Mouse (Mus musculus) MEL (cell line): ENCODE measurements around the gene Atf7. TPM values are rescaled to one million over a fixed set of nuclear protein-coding genes. Genes with fewer than 3 reads are reported as not detected.

Experiments used
- DNase-seq: peaks from one replicate; pipeline ENCODE4 v3.0.0; 2011; ENCODE audit warnings: low read depth, low spot score
- H3K27ac ChIP-seq: 2 replicates; pipeline ENCODE4 v1.5.1; 2012; ENCODE audit warnings: low read depth, mild to moderate bottlenecking, control low read depth, low read length, moderate library complexity; ENCODE audit not compliant: control insufficient read depth
- H3K27me3 ChIP-seq, 2 experiments: fragments of 150-350 bp in 1 of 2; sonication (generic) in 1 of 2; 2 replicates each; pipeline ENCODE4 v1.6.1; 2012; ENCODE audit warnings: low read length in 2 of 2, mild to moderate bottlenecking in 2 of 2, improper control_type of control experiment in 1 of 2, moderate library complexity in 1 of 2; ENCODE audit not compliant: insufficient read depth in 2 of 2, control insufficient read depth in 1 of 2
- H3K36me3 ChIP-seq, 2 experiments: 2 replicates each; pipeline ENCODE4 v1.6.1; 2012 to 2014; ENCODE audit warnings: low read length in 2 of 2, improper control_type of control experiment in 1 of 2, inconsistent platforms in 1 of 2, mild to moderate bottlenecking in 1 of 2; ENCODE audit not compliant: insufficient read depth in 2 of 2, control insufficient read depth in 1 of 2
- H3K4me1 ChIP-seq, 2 experiments: fragments of 150-350 bp in 1 of 2; sonication (generic) in 1 of 2; 2 replicates each; pipeline ENCODE4 v1.6.1; 2012; ENCODE audit warnings: low read length in 2 of 2, improper control_type of control experiment in 1 of 2, mild to moderate bottlenecking in 1 of 2; ENCODE audit not compliant: insufficient read depth in 2 of 2, control insufficient read depth in 1 of 2
- H3K4me3 ChIP-seq, 2 experiments: fragments of 150-350 bp in 1 of 2; sonication (generic) in 1 of 2; 2 replicates each; pipeline ENCODE4 v1.5.1; 2012; ENCODE audit warnings: low read depth in 2 of 2, low read length in 2 of 2, mild to moderate bottlenecking in 2 of 2, moderate library complexity in 2 of 2, control low read depth in 1 of 2, improper control_type of control experiment in 1 of 2; ENCODE audit not compliant: control insufficient read depth in 1 of 2, insufficient read depth in 1 of 2
- H3K79me2 ChIP-seq: 2 replicates; pipeline ENCODE4 v1.6.1; 2012; ENCODE audit warnings: mild to moderate bottlenecking, low read length, moderate library complexity; ENCODE audit not compliant: control insufficient read depth, poor library complexity, insufficient read depth
- H3K9ac ChIP-seq: 2 replicates; pipeline ENCODE4 v1.6.1; 2012; ENCODE audit warnings: low read depth, mild to moderate bottlenecking, control low read depth, low read length, moderate library complexity; ENCODE audit not compliant: control insufficient read depth, poor library complexity, severe bottlenecking
- H3K9me3 ChIP-seq: fragments of 150-350 bp; sonication (generic); replicated peaks from 2 replicates; pipeline ENCODE4 v1.6.1; 2012; ENCODE audit warnings: mild to moderate bottlenecking, low read length, improper control_type of control experiment, moderate library complexity; ENCODE audit not compliant: insufficient read depth
- CHD2 ChIP-seq: IDR thresholded peaks from 2 replicates; pipeline ENCODE4 v1.6.1; 2011; ENCODE audit warnings: low read length, improper control_type of control experiment
- EP300 ChIP-seq, 2 experiments: IDR thresholded peaks; 2 replicates each; pipeline ENCODE4 v1.6.1; 2011; ENCODE audit warnings: improper control_type of control experiment in 2 of 2, low read length in 2 of 2, low read depth in 1 of 2, mild to moderate bottlenecking in 1 of 2
- ETS1 ChIP-seq: IDR thresholded peaks from 2 replicates; pipeline ENCODE4 v1.6.1; 2012; ENCODE audit warnings: low read depth, mild to moderate bottlenecking, inconsistent platforms, low read length, improper control_type of control experiment, moderate library complexity
- GABPA ChIP-seq: IDR thresholded peaks from 2 replicates; pipeline ENCODE4 v1.6.1; 2012; ENCODE audit warnings: low read depth, mild to moderate bottlenecking, inconsistent platforms, low read length, improper control_type of control experiment, moderate library complexity
- GATA1 ChIP-seq: IDR thresholded peaks from 2 replicates; pipeline ENCODE4 v1.6.1; 2011; ENCODE audit warnings: low read depth, low read length, improper control_type of control experiment
- KAT2A ChIP-seq: conservative IDR thresholded peaks from 2 replicates; pipeline ENCODE4 v1.6.1; 2012; ENCODE audit warnings: low read depth, low read length, improper control_type of control experiment, inconsistent platforms
- MAFK ChIP-seq: IDR thresholded peaks from 2 replicates; pipeline ENCODE4 v1.6.1; 2011; ENCODE audit warnings: low read depth, mild to moderate bottlenecking, low read length, improper control_type of control experiment, borderline replicate concordance
- MAZ ChIP-seq: IDR thresholded peaks from 2 replicates; pipeline ENCODE4 v1.6.1; 2012; ENCODE audit warnings: low read depth, mild to moderate bottlenecking, inconsistent platforms, low read length, improper control_type of control experiment
- MXI1 ChIP-seq: IDR thresholded peaks from 2 replicates; pipeline ENCODE4 v1.6.1; 2011; ENCODE audit warnings: mild to moderate bottlenecking, low read depth, low read length, improper control_type of control experiment
- MYB ChIP-seq: IDR thresholded peaks from 2 replicates; pipeline ENCODE4 v1.6.1; 2011; ENCODE audit warnings: mild to moderate bottlenecking, low read depth, low read length, improper control_type of control experiment
- MYC ChIP-seq: IDR thresholded peaks from 2 replicates; pipeline ENCODE4 v1.6.1; 2011; ENCODE audit warnings: low read depth, mild to moderate bottlenecking, low read length, improper control_type of control experiment, moderate library complexity
- NELFE ChIP-seq: IDR thresholded peaks from 2 replicates; pipeline ENCODE4 v1.6.1; 2011; ENCODE audit warnings: low read depth, low read length, improper control_type of control experiment
- POLR2AphosphoS2 ChIP-seq: IDR thresholded peaks from 2 replicates; pipeline ENCODE4 v1.6.1; 2011; ENCODE audit warnings: low read length, improper control_type of control experiment
- POLR2AphosphoS5 ChIP-seq: IDR thresholded peaks from 2 replicates; pipeline ENCODE4 v1.6.1; 2012; ENCODE audit warnings: low read depth, borderline replicate concordance, mild to moderate bottlenecking, inconsistent platforms, low read length, moderate library complexity, mixed read lengths
- RAD21 ChIP-seq: IDR thresholded peaks from 2 replicates; pipeline ENCODE4 v1.6.1; 2011; ENCODE audit warnings: mild to moderate bottlenecking, low read depth, low read length, improper control_type of control experiment
- RCOR1 ChIP-seq: IDR thresholded peaks from 2 replicates; pipeline ENCODE4 v1.6.1; 2012; ENCODE audit warnings: low read depth, mild to moderate bottlenecking, inconsistent platforms, low read length, improper control_type of control experiment
- TAL1 ChIP-seq: IDR thresholded peaks from 2 replicates; pipeline ENCODE4 v1.6.1; 2012; ENCODE audit warnings: mild to moderate bottlenecking, inconsistent platforms, low read length, moderate library complexity, mixed read lengths
- TBP ChIP-seq: IDR thresholded peaks from 2 replicates; pipeline ENCODE4 v1.8.0; 2011; ENCODE audit warnings: low read depth, low read length, improper control_type of control experiment
- TCF12 ChIP-seq: IDR thresholded peaks from 2 replicates; pipeline ENCODE4 v1.6.1; 2014; ENCODE audit warnings: low read depth, mild to moderate bottlenecking, inconsistent platforms, low read length, improper control_type of control experiment, moderate library complexity
- UBTF ChIP-seq: IDR thresholded peaks from 2 replicates; pipeline ENCODE4 v1.6.1; 2012; ENCODE audit warnings: low read depth, mild to moderate bottlenecking, inconsistent platforms, low read length, improper control_type of control experiment, moderate library complexity, borderline replicate concordance; ENCODE audit not compliant: insufficient read depth
- USF1 ChIP-seq: IDR thresholded peaks from 2 replicates; pipeline ENCODE4 v1.6.1; 2014; ENCODE audit warnings: low read depth, mild to moderate bottlenecking, inconsistent platforms, low read length, improper control_type of control experiment, moderate library complexity
- USF2 ChIP-seq, 2 experiments: IDR thresholded peaks; 2 replicates each; pipeline ENCODE4 v1.6.1; 2011 to 2012; ENCODE audit warnings: improper control_type of control experiment in 2 of 2, low read length in 2 of 2, borderline replicate concordance in 1 of 2, inconsistent platforms in 1 of 2, low read depth in 1 of 2, mild to moderate bottlenecking in 1 of 2; ENCODE audit not compliant: insufficient read depth in 1 of 2
- ZC3H11A ChIP-seq: IDR thresholded peaks from 2 replicates; pipeline ENCODE4 v1.6.1; 2012; ENCODE audit warnings: low read depth, mild to moderate bottlenecking, inconsistent platforms, low read length, improper control_type of control experiment
- ZKSCAN1 ChIP-seq: IDR thresholded peaks from 2 replicates; pipeline ENCODE4 v1.6.1; 2012; ENCODE audit warnings: low read depth, mild to moderate bottlenecking, inconsistent platforms, low read length, improper control_type of control experiment, moderate library complexity
- ZNF384 ChIP-seq: IDR thresholded peaks from 2 replicates; pipeline ENCODE4 v1.6.1; 2012; ENCODE audit warnings: low read depth, mild to moderate bottlenecking, inconsistent platforms, low read length, improper control_type of control experiment
- polyA plus RNA-seq, 2 experiments: library from polyadenylated mRNA; stranded (reverse) in 1 of 2; unstranded in 1 of 2; fragments of >175 nt in 1 of 2; fragments of >200 nt in 1 of 2; gene quantifications; 2 replicates each; pipeline versions ENCODE4 v1.2.1 to v1.2.4; 2012; ENCODE audit warnings: low replicate concordance in 2 of 2, low read depth in 1 of 2; ENCODE audit not compliant: insufficient read length in 2 of 2, insufficient read depth in 1 of 2, missing spikeins in 1 of 2
- total RNA-seq: library from RNA; depleted of rRNA; stranded (reverse); fragments of 300-350 nt; gene quantifications from 2 replicates; pipeline ENCODE4 v1.2.3, GENCODE M21; 2012

Atf7 gene
- total and polyA plus RNA-seq, 3 experiments, result 12.8 to 49.6 TPM; not detected in 1

DNA sequence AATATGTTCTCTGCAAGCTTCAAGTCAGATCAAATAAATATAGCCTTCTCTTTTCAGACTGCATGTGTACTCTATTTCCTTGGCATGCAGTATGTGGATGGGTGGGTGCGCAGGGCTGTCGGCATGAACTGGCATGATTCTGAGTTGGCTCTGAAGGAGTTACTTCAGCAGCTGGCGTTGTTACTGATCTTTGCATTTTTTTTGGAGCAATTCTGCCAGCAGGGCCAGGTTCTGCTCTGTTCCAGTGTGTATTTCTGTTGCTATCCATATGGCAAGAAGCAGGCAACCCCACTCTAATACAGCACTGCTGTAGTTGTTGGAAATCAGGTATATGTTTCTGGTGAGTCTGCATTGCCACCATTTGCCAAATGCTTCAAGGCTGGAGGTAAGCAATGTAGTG is 10.6 kb upstream of the Atf7 start:
- Histone ChIP-seq H3K27ac (no peak overlapping the region), H3K9ac (no peak overlapping the region), H3K36me3 (no peaks in the 10 kb centered on the region), H3K4me3 (no peak overlapping the region), H3K79me2 (no peaks in the 10 kb centered on the region), H3K4me1 (no peaks in the 10 kb centered on the region), H3K9me3 (no peaks in the 10 kb centered on the region), H3K27me3 (peaks cover 2% of the 10 kb centered on the region in 2 experiments)
- TF ChIP-seq ZKSCAN1, result no peak
- TF ChIP-seq MAZ, result no peak
- no peak for TF ChIP-seq ZC3H11A
- TF ChIP-seq MAFK, result no peak
- no peak for TF ChIP-seq ZNF384
- TF ChIP-seq USF1, result no peak
- TF ChIP-seq POLR2AphosphoS2, result no peak
- no peak for TF ChIP-seq EP300 (IDR thresholded peaks at IDR 0.05; ENCODE audit: low read depth in 1 of 2, low read length in 2 of 2)
- no peak for TF ChIP-seq CHD2
- DNase-seq, result no peak

DNA sequence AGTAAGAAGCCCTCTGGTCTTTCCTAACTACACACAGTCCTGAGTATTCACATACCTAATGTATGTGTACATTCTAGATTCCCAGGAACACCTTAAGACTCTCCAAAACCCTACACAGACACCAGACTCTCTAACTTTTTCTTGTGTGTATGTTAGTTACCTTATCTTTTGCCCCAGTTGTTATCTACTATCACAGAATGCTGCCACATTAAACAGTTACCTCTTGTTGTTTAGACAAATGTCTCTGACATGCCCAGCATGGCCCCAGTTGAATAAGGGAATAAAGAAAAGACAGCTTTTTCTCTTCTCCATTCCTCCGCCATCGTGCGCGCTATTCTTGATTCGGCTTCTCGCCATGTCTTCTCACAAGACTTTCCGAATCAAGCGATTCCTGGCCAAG is 9.4 kb upstream of the Atf7 start:
- H3K36me3 ChIP-seq, result no peaks in the 10 kb centered on the region
- H3K4me1 ChIP-seq, result no peaks in the 10 kb centered on the region
- H3K27ac ChIP-seq, result no peak overlapping the region
- H3K27me3 ChIP-seq, result peaks cover 2% of the 10 kb centered on the region in 2 experiments; a peak in 3 of 4 replicates
- no peak for DNase-seq
- no peak overlapping the region for H3K9ac ChIP-seq
- TF ChIP-seq POLR2AphosphoS2 (no peak), ETS1 (no peak), EP300 (IDR thresholded peaks at IDR 0.05; ENCODE audit: low read depth in 1 of 2, low read length in 2 of 2) (peak in 1 of 2 experiments; percentile 34; a peak in 1 of 4 replicates), GATA1 (peak; percentile 59), GABPA (no peak), TCF12 (peak; percentile 36; the same call in 1 of the 2 replicates)
- no peak overlapping the region for H3K4me3 ChIP-seq
- no peaks in the 10 kb centered on the region for H3K79me2 ChIP-seq
- H3K9me3 ChIP-seq, result no peaks in the 10 kb centered on the region

DNA sequence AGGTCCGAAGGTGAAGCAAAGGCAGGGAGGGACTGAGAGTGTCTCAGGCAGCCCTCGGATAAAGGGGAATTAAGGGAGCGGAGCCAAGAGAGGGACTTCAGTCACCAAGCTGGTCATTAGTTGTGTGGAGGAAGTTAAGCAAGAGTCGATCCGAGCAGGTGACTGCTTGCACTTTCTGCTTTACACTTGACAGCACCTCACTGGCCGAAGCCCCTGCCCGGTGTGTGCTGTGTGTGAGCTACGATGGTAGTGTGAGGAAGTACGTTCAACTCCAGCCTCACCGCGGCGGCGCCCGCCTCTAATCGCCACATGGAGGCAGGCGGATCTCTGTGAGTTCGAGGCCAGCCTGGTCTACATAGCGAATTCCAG is 407 bp upstream of the Atf7 start:
- no peak for DNase-seq
- Histone ChIP-seq H3K4me1 (peaks cover 11 to 15% of the 10 kb centered on the region in 2 experiments), H3K27ac (peak overlapping the region; percentile 86), H3K79me2 (peaks cover 27% of the 10 kb centered on the region), H3K27me3 (peaks cover 0 to 2% of the 10 kb centered on the region in 2 experiments; a peak in 1 of 4 replicates), H3K36me3 (peaks cover 0 to 27% of the 10 kb centered on the region in 2 experiments; a peak in 2 of 4 replicates), H3K9ac (peak overlapping the region; percentile 69), H3K9me3 (no peaks in the 10 kb centered on the region), H3K4me3 (peak overlapping the region; percentile 40 to 69)
- TF ChIP-seq TAL1 (no peak), GABPA (no peak), UBTF (no peak), USF2 (IDR thresholded peaks at IDR 0.05; ENCODE audit: borderline replicate concordance in 1 of 2, insufficient read depth in 1 of 2, low read depth in 1 of 2, low read length in 2 of 2) (no peak), MXI1 (no peak), EP300 (IDR thresholded peaks at IDR 0.05; ENCODE audit: low read depth in 1 of 2, low read length in 2 of 2) (no peak; a peak in 1 of 4 replicates), TBP (peak; percentile 44; the same call in 1 of the 2 replicates), MYC (peak; percentile 17), RAD21 (no peak), RCOR1 (no peak; the same call in 1 of the 2 replicates), TCF12 (no peak), KAT2A (no peak), NELFE (no peak; the same call in 1 of the 2 replicates), POLR2AphosphoS5 (peak; percentile 89), MAZ (no peak), MAFK (no peak), MYB (no peak), GATA1 (peak; percentile 31; the same call in 1 of the 2 replicates)
